Mouse (Mus musculus) heart, adult 2 months (tissue): ENCODE results near the gene Stx11. TPM values are rescaled to one million over a fixed set of nuclear protein-coding genes. Genes with fewer than 3 reads are reported as not detected.
"Not testable (repeated sequence)": the region's sequence is repeated elsewhere in the genome, so short reads cannot be mapped to it uniquely, and the experiment has no call there.

Experiments
- DNase-seq, 2 experiments: peaks; one replicate each; pipeline ENCODE4 v3.0.0; 2021
- H3K27ac ChIP-seq: fragments of 200-600 bp; 2 replicates; pipeline ENCODE4 v1.8.1; 2022
- H3K27me3 ChIP-seq: fragments of 200-500 bp; 2 replicates; pipeline ENCODE4 v1.6.1; 2012; ENCODE audit warnings: mild to moderate bottlenecking, low read length, inconsistent platforms, mixed read lengths; ENCODE audit not compliant: control insufficient read depth, insufficient read depth
- H3K36me3 ChIP-seq: fragments of 200-500 bp; 2 replicates; pipeline ENCODE4 v1.6.1; 2012; ENCODE audit warnings: low read length, inconsistent platforms; ENCODE audit not compliant: control insufficient read depth, insufficient read depth
- H3K4me1 ChIP-seq: fragments of 200-500 bp; 2 replicates; pipeline ENCODE4 v1.6.1; 2011; ENCODE audit warnings: low read length; ENCODE audit not compliant: control insufficient read depth, insufficient read depth
- H3K4me3 ChIP-seq: fragments of 200-600 bp; 2 replicates; pipeline ENCODE4 v1.8.1; 2022
- H3K79me2 ChIP-seq: fragments of 200-500 bp; replicated peaks from 2 replicates; pipeline ENCODE4 v1.6.1; 2012; ENCODE audit warnings: mild to moderate bottlenecking, inconsistent platforms, low read length, moderate library complexity, mixed read lengths; ENCODE audit not compliant: control insufficient read depth, insufficient read depth
- H3K9ac ChIP-seq: fragments of 200-500 bp; 2 replicates; pipeline ENCODE4 v1.6.1; 2012; ENCODE audit warnings: low read depth, mild to moderate bottlenecking, control low read depth, inconsistent platforms, low read length, mixed read lengths
- CTCF ChIP-seq: fragments of 200-600 bp; IDR thresholded peaks from 2 replicates; pipeline ENCODE4 v1.8.1; 2022; ENCODE audit warnings: antibody characterized with exemption, mild to moderate bottlenecking, moderate library complexity
- EP300 ChIP-seq: fragments of 200-500 bp; IDR thresholded peaks from 2 replicates; pipeline ENCODE4 v1.6.1; 2011; ENCODE audit warnings: low read depth, low read length, control low read depth; ENCODE audit not compliant: insufficient read depth
- POLR2A ChIP-seq: fragments of 200-500 bp; IDR thresholded peaks from 2 replicates; pipeline ENCODE4 v1.6.1; 2011; ENCODE audit warnings: mild to moderate bottlenecking, low read depth, low read length, control low read depth; ENCODE audit not compliant: insufficient read depth
- WGBS: fragments of 180-500 bp; shearing (Covaris S2); methylation state at CpG from one replicate; pipeline ENCODE4 v1.1.7; 2018; 5-methylcytosine and 5-hydroxymethylcytosine counted together
- intact Hi-C: fragments of 180-260 bp; cut with DNase I; formaldehyde crosslinking; loops from one replicate; pipeline ENCODE4 v1.15.1; 2025
- polyA plus RNA-seq: library from polyadenylated mRNA; depleted of rRNA; stranded (reverse); fragments of >200 nt; gene quantifications from 2 replicates; pipeline ENCODE4 v1.2.3, GENCODE M21; 2012
- total RNA-seq, 2 experiments: library from RNA; stranded (reverse); gene quantifications; 2 replicates each; pipeline ENCODE4 v1.2.3; 2021

Gene Stx11
- total and polyA plus RNA-seq, 3 experiments = 2.2 to 4.0 (median 2.7) TPM

DNA sequence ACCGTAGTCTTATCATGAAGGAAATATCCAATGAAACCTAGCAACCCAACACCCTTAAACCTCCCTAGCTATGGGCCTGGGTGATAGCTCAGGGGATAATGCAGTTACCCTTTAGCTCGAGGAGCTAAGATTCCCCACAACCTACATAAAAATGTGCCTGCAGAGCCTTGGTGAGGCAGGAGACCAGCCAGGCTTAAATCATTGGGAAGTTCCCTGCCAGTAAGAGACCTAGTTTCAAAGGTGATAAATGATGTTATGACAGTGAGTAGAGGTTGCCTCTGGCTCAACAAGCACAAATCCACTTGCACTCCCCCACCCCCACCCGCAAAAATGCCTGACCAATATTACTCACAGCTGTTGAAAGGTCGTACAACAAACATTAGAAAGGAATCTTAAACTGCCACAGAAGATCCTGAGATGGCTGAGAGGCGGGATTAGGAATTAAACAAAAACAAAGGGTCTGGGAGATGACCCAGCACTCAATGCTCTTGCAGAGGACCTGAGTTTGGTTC is 1.6 kb upstream of the Stx11 start:
- TF ChIP-seq POLR2A = no peak
- TF ChIP-seq CTCF = no peak
- no peak for TF ChIP-seq EP300
- 86% methylated on average over 5 of the region's 5 CpGs for WGBS
- Histone ChIP-seq H3K79me2 (no peaks in the 10 kb centered on the region), H3K4me3 (no peak overlapping the region), H3K9ac (no peak overlapping the region), H3K36me3 (no peaks in the 10 kb centered on the region), H3K27me3 (no peaks in the 10 kb centered on the region), H3K27ac (no peak overlapping the region), H3K4me1 (0 out of 2 replicates have a peak, but pooled peaks cover 1% of the 10 kb centered on the region)
- intact Hi-C loops = loop anchor here (2.0 kb wide), 1 partner anchor 43 kb away; no protein-coding TSS in a partner anchor
- DNase-seq = no peak

DNA sequence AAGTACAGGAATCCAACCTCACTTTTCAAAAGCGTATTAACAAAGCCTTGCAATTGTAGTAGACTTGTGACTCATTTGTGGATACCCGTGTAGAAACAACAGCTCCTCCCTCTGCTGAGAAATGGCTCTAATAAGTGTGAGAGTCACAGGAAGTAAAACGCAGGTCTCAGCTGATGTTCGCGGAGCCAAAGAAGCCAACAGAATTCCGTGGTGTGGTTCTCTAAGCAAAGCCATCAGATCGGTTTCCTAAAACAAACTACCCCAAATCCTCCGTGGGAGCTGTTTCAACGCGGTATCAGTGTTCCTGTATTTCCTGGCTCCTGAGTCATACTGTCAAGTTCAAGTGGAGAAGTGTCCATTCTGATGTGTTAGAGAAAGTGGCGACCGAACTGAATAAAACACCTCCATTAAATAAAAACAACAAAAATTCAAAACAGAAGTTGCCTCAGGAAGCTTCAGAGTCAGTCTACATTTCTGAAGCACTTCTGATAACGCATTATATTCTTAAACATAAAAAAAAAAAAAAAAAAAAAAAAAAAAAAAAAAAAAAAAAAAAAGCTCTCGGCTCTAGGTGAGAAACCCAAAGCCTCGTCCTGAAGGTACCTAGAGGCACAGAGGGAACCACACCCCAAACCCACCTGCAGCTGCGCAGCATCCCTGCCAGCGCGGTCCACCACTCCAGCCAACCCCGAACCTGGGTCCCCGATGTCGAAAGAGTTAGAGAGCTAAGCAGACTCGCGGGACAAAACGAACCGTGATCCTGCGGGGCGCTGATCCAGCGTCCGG is 543 bp downstream of the Stx11 start:
- H3K36me3 ChIP-seq = no peaks in the 10 kb centered on the region
- H3K4me1 ChIP-seq = 0 out of 2 replicates have a peak, but pooled peaks cover 1% of the 10 kb centered on the region
- intact Hi-C loops = loop anchor here (2.0 kb wide), 1 partner anchor 41 kb away; no protein-coding TSS in a partner anchor
- peak overlapping the region; percentile 53 for H3K27ac ChIP-seq
- TF ChIP-seq EP300 (no peak), POLR2A (no peak), CTCF (no peak)
- DNase-seq = peak in 1 of 2 experiments; percentile 32
- 5% methylated on average over 29 of the region's 29 CpGs for WGBS
- no peaks in the 10 kb centered on the region for H3K79me2 ChIP-seq
- peak overlapping the region; percentile 49 for H3K9ac ChIP-seq
- no peaks in the 10 kb centered on the region for H3K27me3 ChIP-seq
- peak overlapping the region; percentile 63 for H3K4me3 ChIP-seq

DNA sequence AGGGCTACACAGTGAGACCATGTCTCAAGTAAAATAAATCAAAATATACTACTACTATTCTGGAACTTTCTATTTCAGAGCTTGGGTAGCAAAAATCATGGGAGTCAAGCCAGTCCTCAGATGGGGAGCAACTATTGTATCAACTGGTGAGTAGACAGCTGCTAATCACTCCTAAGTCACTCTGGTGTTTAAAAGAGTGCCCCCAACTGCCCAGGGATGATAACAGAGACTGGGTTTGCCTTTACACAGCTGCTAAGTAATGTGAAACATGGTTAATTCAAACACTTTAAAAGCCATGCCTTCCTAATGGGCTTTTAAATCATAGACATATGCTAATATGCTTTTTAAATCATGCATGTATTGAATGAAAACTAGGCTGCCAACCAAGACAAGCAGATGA is 1.9 kb downstream of the Stx11 start:
- Histone ChIP-seq H3K27ac (no peak overlapping the region), H3K27me3 (no peaks in the 10 kb centered on the region), H3K36me3 (no peaks in the 10 kb centered on the region), H3K4me1 (0 out of 2 replicates have a peak, but pooled peaks cover 1% of the 10 kb centered on the region), H3K4me3 (no peak overlapping the region), H3K9ac (no peak overlapping the region), H3K79me2 (no peaks in the 10 kb centered on the region; the same call in 1 of the 2 replicates)
- TF ChIP-seq CTCF (no peak), EP300 (no peak), POLR2A (no peak)
- no peak for DNase-seq
- intact Hi-C loops = no loop called here

GRCm38 (mm10) chr10:12961546-12961945 is 2.6 kb downstream of the Stx11 start:
- intact Hi-C loops = no loop called here
- H3K4me1 ChIP-seq = 0 out of 2 replicates have a peak, but pooled peaks cover 1% of the 10 kb centered on the region
- H3K27ac ChIP-seq = no peak overlapping the region
- WGBS = 86% methylated on average over 8 of the region's 8 CpGs
- H3K4me3 ChIP-seq = no peak overlapping the region
- no peaks in the 10 kb centered on the region for H3K36me3 ChIP-seq
- no peaks in the 10 kb centered on the region; the same call in 1 of the 2 replicates for H3K79me2 ChIP-seq
- no peak for DNase-seq
- no peak overlapping the region for H3K9ac ChIP-seq
- no peaks in the 10 kb centered on the region for H3K27me3 ChIP-seq
- TF ChIP-seq POLR2A (no peak), CTCF (no peak)

GRCm38 (mm10) chr10:12957271-12957670 is 6.8 kb downstream of the Stx11 start:
- 67% methylated on average over 4 of the region's 4 CpGs for WGBS
- intact Hi-C loops = no loop called here

GRCm38 (mm10) chr10:12955831-12956230 is 8.3 kb downstream of the Stx11 start:
- no peaks in the 10 kb centered on the region for H3K36me3 ChIP-seq
- WGBS = 23% methylated on average over 1 of the region's 1 CpGs
- intact Hi-C loops = no loop called here
- no peak for DNase-seq
- no peak for TF ChIP-seq EP300
- no peak for TF ChIP-seq POLR2A
- TF ChIP-seq CTCF = no peak
- no peak overlapping the region for H3K4me3 ChIP-seq
- H3K27ac ChIP-seq = no peak overlapping the region
- no peaks in the 10 kb centered on the region for H3K27me3 ChIP-seq
- no peaks in the 10 kb centered on the region; the same call in 1 of the 2 replicates for H3K79me2 ChIP-seq
- no peaks in the 10 kb centered on the region for H3K4me1 ChIP-seq
- no peak overlapping the region for H3K9ac ChIP-seq

More at GRCm38 (mm10) chr10:12957271-12957670, 6.8 kb downstream of the Stx11 start:
- H3K79me2 ChIP-seq = no peaks in the 10 kb centered on the region; the same call in 1 of the 2 replicates
- H3K9ac ChIP-seq = no peak overlapping the region
- no peaks in the 10 kb centered on the region for H3K4me1 ChIP-seq
- DNase-seq = no peak
- no peak overlapping the region for H3K4me3 ChIP-seq
- no peak overlapping the region for H3K27ac ChIP-seq
- H3K27me3 ChIP-seq = no peaks in the 10 kb centered on the region
- no peaks in the 10 kb centered on the region for H3K36me3 ChIP-seq
- TF ChIP-seq EP300 (no peak), POLR2A (no peak), CTCF (no peak)

GRCm38 (mm10) chr10:12951358-12951757 is 12.7 kb downstream of the Stx11 start:
- intact Hi-C loops, H3K36me3 ChIP-seq, H3K79me2 ChIP-seq, H3K4me1 ChIP-seq, H3K27me3 ChIP-seq, DNase-seq, H3K9ac ChIP-seq, H3K4me3 ChIP-seq, H3K27ac ChIP-seq: not testable (repeated sequence)
- WGBS = 74% methylated on average over 4 of the region's 4 CpGs
